Mouse (Mus musculus) hindbrain, postnatal 0 days (tissue): Measurements from ENCODE around the gene Vstm4. TPM values are rescaled to one million over a fixed set of nuclear protein-coding genes. Genes with fewer than 3 reads are reported as not detected.

Experiments
- ATAC-seq: fragments of 200-750 bp; cut with Nextera tagmentation; 2 replicates; pipeline ENCODE4 v1.8.0; 2017; ENCODE audit warnings: mild to moderate bottlenecking, moderate TSS enrichment, moderate library complexity
- DNase-seq: peaks from one replicate; pipeline ENCODE4 v3.0.0-alpha.2; 2015; ENCODE audit warnings: low spot score
- H3K27ac ChIP-seq: fragments of 300-500 bp; sonication (generic); 2 replicates; pipeline ENCODE4 v1.5.1; 2014; ENCODE audit warnings: mild to moderate bottlenecking
- H3K27me3 ChIP-seq: fragments of 300-500 bp; sonication (generic); 2 replicates; pipeline ENCODE4 v1.6.1; 2014; ENCODE audit warnings: low read length, mixed read lengths; ENCODE audit not compliant: insufficient read depth
- H3K36me3 ChIP-seq: fragments of 300-500 bp; sonication (generic); 2 replicates; pipeline ENCODE4 v1.6.1; 2014; ENCODE audit warnings: low read length, mixed read lengths; ENCODE audit not compliant: insufficient read depth
- H3K4me1 ChIP-seq: fragments of 300-500 bp; sonication (generic); 2 replicates; pipeline ENCODE4 v1.6.1; 2014; ENCODE audit warnings: antibody characterized with exemption, low read length, mixed read lengths; ENCODE audit not compliant: insufficient read depth
- H3K4me2 ChIP-seq: fragments of 300-500 bp; sonication (generic); 2 replicates; pipeline ENCODE4 v1.6.1; 2014; ENCODE audit warnings: low read depth, mild to moderate bottlenecking, low read length, moderate library complexity, mixed read lengths
- H3K4me3 ChIP-seq: fragments of 300-500 bp; sonication (generic); 2 replicates; pipeline ENCODE4 v1.5.1; 2014; ENCODE audit warnings: low read length
- H3K9ac ChIP-seq: fragments of 300-500 bp; sonication (generic); replicated peaks from 2 replicates; pipeline ENCODE4 v1.6.1; 2014; ENCODE audit warnings: mild to moderate bottlenecking, low read length, moderate library complexity, mixed read lengths
- H3K9me3 ChIP-seq: fragments of 300-500 bp; sonication (generic); 2 replicates; pipeline ENCODE4 v1.6.1; 2016; ENCODE audit warnings: low read length, mixed read lengths
- CTCF ChIP-seq: IDR thresholded peaks from 2 replicates; pipeline ENCODE4 v1.5.1; 2016; ENCODE audit warnings: antibody characterized with exemption, control low read depth, low read depth
- WGBS: fragments of 180-500 bp; shearing (Covaris S2); extraction: QIAGEN DNeasy Blood & Tissue Kit; methylation state at CpG from one replicate; pipeline ENCODE4 v1.1.7; 2014; 5-methylcytosine and 5-hydroxymethylcytosine counted together
- polyA plus RNA-seq: library from polyadenylated mRNA; unstranded; fragments of >200 nt; fragmentation: Nextera tagmentation; extraction: Ambion mirVana; gene quantifications from 2 replicates; pipeline ENCODE4 v1.2.1, GENCODE M21; 2015
- total RNA-seq: library from RNA; depleted of rRNA; stranded (reverse); fragments of >200 nt; gene quantifications from 2 replicates; pipeline ENCODE4 v1.2.3, GENCODE M21; 2014

Vstm4 gene
- total and polyA plus RNA-seq, 2 experiments from 2014 or later, result 9.8 to 14.9 TPM

DNA sequence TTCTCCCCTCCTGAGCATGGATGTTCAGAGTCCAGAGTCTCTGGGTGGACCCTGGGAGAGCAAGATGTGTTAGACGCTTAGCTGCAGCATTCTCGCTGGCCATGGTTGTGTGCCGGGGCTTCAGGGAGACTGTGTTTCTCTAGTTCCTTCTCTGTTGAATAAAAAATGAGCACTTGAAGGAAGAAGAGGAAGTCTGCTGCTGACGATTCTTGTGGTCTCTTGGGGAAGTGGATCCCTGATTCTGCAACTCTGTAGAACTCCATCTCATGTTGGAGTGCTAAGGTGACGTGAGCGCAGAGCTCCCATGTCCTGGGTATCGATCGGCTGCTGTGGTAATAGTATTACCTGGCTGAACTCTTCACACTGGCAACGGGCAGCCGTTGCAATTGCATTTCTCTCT lies 75.2 kb downstream of the Vstm4 start:
- H3K9me3 ChIP-seq, result no peaks in the 10 kb centered on the region
- no peak for TF ChIP-seq CTCF
- DNase-seq (no peak), ATAC-seq (no peak)
- H3K4me1 ChIP-seq, result no peaks in the 10 kb centered on the region
- WGBS, result 78% methylated on average over 10 of the region's 10 CpGs
- no peaks in the 10 kb centered on the region for H3K27me3 ChIP-seq
- H3K4me3 ChIP-seq, result no peak overlapping the region
- H3K4me2 ChIP-seq, result no peak overlapping the region
- no peak overlapping the region for H3K27ac ChIP-seq
- no peaks in the 10 kb centered on the region for H3K36me3 ChIP-seq
- H3K9ac ChIP-seq, result no peak overlapping the region

DNA sequence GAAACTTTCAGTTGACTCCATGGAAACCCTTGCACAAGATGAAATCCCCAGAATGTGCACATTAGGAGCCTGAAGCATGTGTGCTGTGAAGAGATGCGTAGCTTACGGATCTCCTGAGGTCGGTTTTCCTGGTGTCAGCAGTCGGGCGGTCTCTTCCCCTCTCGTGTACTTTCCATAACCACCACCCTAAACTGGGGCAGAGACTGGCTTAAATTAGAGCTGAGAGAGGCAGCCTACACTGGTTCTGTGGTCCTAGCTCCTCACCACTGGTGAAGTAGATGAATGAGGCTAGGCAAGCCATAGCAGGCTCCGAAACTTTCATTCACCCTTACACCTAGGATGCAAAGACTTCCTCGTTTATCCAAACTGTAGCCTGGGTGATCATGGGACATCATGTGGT lies 75.7 kb downstream of the Vstm4 start:
- Histone ChIP-seq H3K36me3 (no peaks in the 10 kb centered on the region), H3K4me2 (no peak overlapping the region), H3K9me3 (no peaks in the 10 kb centered on the region), H3K9ac (no peak overlapping the region), H3K27me3 (no peaks in the 10 kb centered on the region), H3K4me3 (no peak overlapping the region), H3K4me1 (no peaks in the 10 kb centered on the region), H3K27ac (no peak overlapping the region)
- ATAC-seq (no peak), DNase-seq (no peak)
- WGBS, result 83% methylated on average over 8 of the region's 8 CpGs
- no peak for TF ChIP-seq CTCF

DNA sequence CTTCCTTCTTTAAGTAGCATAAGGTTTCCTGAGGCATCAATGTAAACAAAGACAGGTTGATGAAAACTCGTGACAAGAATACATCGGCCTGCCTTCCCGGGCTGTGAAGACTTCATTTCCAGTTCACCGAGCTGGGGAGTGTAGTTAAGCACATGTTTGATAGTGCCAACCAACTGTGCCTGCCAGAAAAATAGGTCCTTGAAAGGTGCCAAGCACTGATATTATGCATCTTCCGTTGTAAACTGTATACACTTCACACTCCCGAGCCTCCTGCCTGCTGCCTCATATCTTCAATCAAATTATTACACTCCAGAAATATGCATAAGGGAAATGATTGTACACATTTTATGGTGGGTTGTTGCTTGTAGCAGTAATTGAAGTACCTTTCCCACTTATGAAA lies 77.5 kb downstream of the Vstm4 start:
- Histone ChIP-seq H3K4me3 (no peak overlapping the region), H3K27ac (no peak overlapping the region), H3K4me2 (no peak overlapping the region), H3K9me3 (no peaks in the 10 kb centered on the region), H3K4me1 (no peaks in the 10 kb centered on the region), H3K27me3 (no peaks in the 10 kb centered on the region), H3K36me3 (no peaks in the 10 kb centered on the region), H3K9ac (no peak overlapping the region)
- 46% methylated on average over 6 of the region's 6 CpGs for WGBS
- TF ChIP-seq CTCF, result no peak
- DNase-seq (no peak), ATAC-seq (no peak)

DNA sequence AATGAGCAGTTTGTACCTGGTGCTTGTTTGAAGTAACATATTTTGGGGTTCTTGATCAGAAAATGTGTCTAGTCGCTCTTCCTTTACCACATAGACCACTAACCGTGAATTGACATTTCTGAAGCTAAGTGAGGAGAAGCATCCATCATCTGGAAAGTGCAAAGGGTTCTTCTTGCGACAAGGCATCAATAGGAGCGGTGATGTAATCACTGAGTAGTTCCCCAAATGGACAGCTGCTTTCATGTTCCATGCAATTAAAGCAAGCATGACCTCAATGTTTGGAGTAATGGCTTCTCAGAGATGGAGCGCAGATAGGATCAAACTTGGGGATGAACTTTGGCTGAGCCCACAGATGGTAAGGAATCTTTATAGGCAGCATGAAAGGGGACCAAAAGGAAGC lies 82.7 kb downstream of the Vstm4 start:
- Histone ChIP-seq H3K36me3 (no peaks in the 10 kb centered on the region), H3K27me3 (no peaks in the 10 kb centered on the region), H3K4me3 (no peak overlapping the region), H3K9ac (no peak overlapping the region), H3K4me1 (no peaks in the 10 kb centered on the region), H3K27ac (no peak overlapping the region), H3K4me2 (no peak overlapping the region), H3K9me3 (no peaks in the 10 kb centered on the region)
- ATAC-seq, result no peak
- DNase-seq, result no peak
- 86% methylated on average over 5 of the region's 5 CpGs for WGBS
- TF ChIP-seq CTCF, result no peak

DNA sequence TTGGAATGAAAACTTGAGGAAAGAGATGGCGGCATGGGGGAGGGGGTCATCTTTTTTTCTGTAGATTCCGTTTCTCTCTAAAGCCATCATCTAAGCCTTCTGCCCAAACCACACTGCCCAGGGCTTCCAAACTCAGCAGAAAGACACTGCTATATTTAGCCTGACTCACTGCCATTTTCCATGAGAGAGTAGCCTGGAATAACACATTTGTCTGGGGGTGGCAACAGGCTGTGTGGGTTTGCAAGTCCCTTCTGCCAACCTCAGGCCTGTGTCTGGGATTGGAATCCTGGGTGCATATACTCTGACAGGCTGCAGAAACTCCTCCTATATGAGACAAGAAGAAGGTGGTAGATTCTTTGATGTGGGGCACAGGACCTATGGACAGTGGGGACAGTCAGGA lies 91.0 kb downstream of the Vstm4 start:
- Histone ChIP-seq H3K9me3 (no peaks in the 10 kb centered on the region), H3K9ac (no peak overlapping the region), H3K27ac (no peak overlapping the region), H3K4me1 (peaks cover 6% of the 10 kb centered on the region), H3K36me3 (no peaks in the 10 kb centered on the region), H3K4me2 (no peak overlapping the region), H3K27me3 (no peaks in the 10 kb centered on the region), H3K4me3 (no peak overlapping the region)
- TF ChIP-seq CTCF, result no peak
- 95% methylated on average over 2 of the region's 2 CpGs for WGBS
- DNase-seq, result no peak
- no peak for ATAC-seq

DNA sequence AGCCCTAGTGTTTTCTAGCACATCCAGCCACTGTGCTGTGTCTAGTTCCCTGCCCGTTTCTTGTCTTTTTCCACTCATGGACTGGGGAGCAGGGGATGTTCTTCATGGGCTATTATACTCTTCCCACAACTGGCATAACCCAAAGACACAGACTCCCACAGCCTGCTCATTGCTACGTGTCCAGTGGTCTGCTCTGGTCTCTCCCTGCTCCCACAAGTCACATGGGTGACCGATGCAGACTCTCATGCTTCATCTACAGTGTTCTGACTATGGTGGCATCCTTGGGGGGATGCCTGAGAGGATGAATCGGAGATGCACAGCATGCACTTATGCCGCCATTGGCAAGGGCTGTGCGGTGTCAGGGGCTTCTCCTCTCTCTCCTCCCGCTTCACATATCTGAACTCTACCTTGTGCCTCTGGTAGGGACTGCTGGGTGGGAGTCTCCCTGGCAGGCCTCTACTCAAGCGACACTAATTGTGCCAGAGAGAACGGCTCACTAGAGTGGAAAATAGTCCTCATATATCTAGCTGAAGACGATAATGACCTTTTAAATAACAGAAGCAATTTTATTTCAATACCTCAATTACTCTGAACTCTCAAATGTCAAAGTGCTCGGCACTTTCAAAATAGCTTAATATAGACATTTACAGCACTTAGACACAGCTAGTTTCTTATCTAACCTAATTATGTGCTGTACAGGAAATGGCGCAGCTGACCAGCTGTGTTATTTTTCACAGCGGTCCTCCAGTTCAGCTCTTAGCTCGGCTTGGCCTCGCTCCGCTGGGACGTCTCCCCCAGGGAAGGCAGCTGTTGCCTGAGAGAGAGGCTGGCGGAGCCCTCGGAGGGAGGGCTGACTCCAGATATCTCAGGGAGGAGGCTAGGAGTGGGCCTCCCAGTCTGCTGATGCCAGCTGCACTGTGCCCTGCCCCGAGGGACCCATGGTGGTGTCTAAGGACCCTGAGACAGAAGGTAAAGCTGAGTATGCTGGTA lies 94.1 kb downstream of the Vstm4 start:
- no peaks in the 10 kb centered on the region for H3K27me3 ChIP-seq
- peak overlapping the region; percentile 11; the same call in 1 of the 2 replicates for H3K27ac ChIP-seq
- no peaks in the 10 kb centered on the region for H3K36me3 ChIP-seq
- TF ChIP-seq CTCF, result no peak
- peak; percentile 56; the same call in 1 of the 2 replicates for ATAC-seq
- H3K9me3 ChIP-seq, result no peaks in the 10 kb centered on the region
- peak; percentile 46 for DNase-seq
- H3K4me2 ChIP-seq, result no peak overlapping the region
- H3K4me3 ChIP-seq, result no peak overlapping the region
- H3K4me1 ChIP-seq, result peaks cover 6% of the 10 kb centered on the region
- WGBS, result 43% methylated on average over 20 of the region's 20 CpGs
- H3K9ac ChIP-seq, result no peak overlapping the region

DNA sequence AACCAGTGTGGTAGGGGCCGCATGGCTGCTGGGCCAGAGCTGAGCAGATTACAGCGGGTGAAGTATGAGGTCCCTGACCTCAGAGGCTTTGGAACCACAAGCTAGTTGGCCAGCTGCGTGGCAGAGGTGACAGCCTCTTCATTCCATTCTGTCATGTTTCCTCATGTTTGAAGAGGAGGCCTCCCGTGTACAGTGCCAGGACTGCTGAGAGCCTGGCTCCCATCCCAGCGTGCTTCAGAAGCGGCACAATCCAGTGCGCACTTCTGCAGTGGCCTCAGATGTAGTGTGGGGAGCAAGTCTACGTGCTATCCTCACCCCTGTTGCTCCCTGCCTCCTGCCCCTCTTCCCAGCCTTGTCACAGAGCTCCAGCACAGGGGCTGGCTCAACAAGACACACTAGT lies 99.9 kb downstream of the Vstm4 start:
- H3K27ac ChIP-seq, result no peak overlapping the region
- no peak overlapping the region for H3K9ac ChIP-seq
- WGBS, result 47% methylated on average over 8 of the region's 8 CpGs
- no peaks in the 10 kb centered on the region for H3K36me3 ChIP-seq
- no peak overlapping the region for H3K4me2 ChIP-seq
- H3K9me3 ChIP-seq, result no peaks in the 10 kb centered on the region
- ATAC-seq, result peak; percentile 69; the same call in 1 of the 2 replicates
- no peak for TF ChIP-seq CTCF
- no peak overlapping the region for H3K4me3 ChIP-seq
- H3K27me3 ChIP-seq, result no peaks in the 10 kb centered on the region; the same call in 1 of the 2 replicates
- peak; percentile 60 for DNase-seq
- peaks cover 11% of the 10 kb centered on the region for H3K4me1 ChIP-seq
